Comparison of ENCODE assay signal across 28 mouse cellular contexts in genomic region chr12:108934231-108934630, GRCm38 (mm10). TPM values are rescaled to one million over a fixed set of nuclear protein-coding genes. Genes with fewer than 3 reads are reported as not detected.
DNase-seq lines count a peak whose midpoint lies in the region; ATAC-seq lines count a peak whose summit lies in the region.
"Had no signal": no experiment of that assay in that cellular context is flagged by ENCODE, and none has a peak within 500 bp of the region (broad histone marks: within the 10 kb centered on the region; RNA-seq: fewer than 3 reads in every experiment).

No protein-coding gene starts in this region.

- intact Hi-C loops in heart, postnatal 36 days (cut with DNase I), result no loop called here
- intact Hi-C loops in heart, postnatal 10 days (cut with DNase I), result no loop called here

- no peaks in the 10 kb centered on the region for H3K36me3 ChIP-seq in heart, embryonic 12.5 days
- no peaks in the 10 kb centered on the region for H3K36me3 ChIP-seq in lung, embryonic 15.5 days
- H3K36me3 ChIP-seq: hindbrain, embryonic 10.5 days; intestine, embryonic 15.5 days; limb, embryonic 13.5 days; liver, embryonic 12.5 days; midbrain, embryonic 10.5 days; neural tube, embryonic 12.5 days had no signal

- H3K9ac ChIP-seq in heart, embryonic 12.5 days, result no peak overlapping the region
- H3K9ac ChIP-seq in lung, embryonic 15.5 days, result no peak overlapping the region
- H3K9ac ChIP-seq: intestine, embryonic 15.5 days; limb, embryonic 13.5 days; liver, embryonic 12.5 days; liver, postnatal 0 days; neural tube, embryonic 12.5 days had no signal

- H3K4me2 ChIP-seq in heart, embryonic 12.5 days, result no peak overlapping the region
- no peak overlapping the region for H3K4me2 ChIP-seq in lung, embryonic 15.5 days
- H3K4me2 ChIP-seq: intestine, embryonic 15.5 days; limb, embryonic 13.5 days; liver, embryonic 12.5 days; neural tube, embryonic 12.5 days had no signal

- H3K4me1 ChIP-seq in heart, embryonic 12.5 days (replicated peaks), result peaks cover 9% of the 10 kb centered on the region
- H3K4me1 ChIP-seq in lung, embryonic 15.5 days, result 0 out of 2 replicates have a peak, but pooled peaks cover 5% of the 10 kb centered on the region
- peaks cover 5% of the 10 kb centered on the region; the same call in 1 of the 2 replicates for H3K4me1 ChIP-seq in brown adipose tissue, adult 24 weeks (ENCODE audit: control insufficient read depth, insufficient read depth, insufficient read length, low read length)
- H3K4me1 ChIP-seq: intestine, embryonic 15.5 days; liver, embryonic 12.5 days had no signal

- peak; percentile 95 for DNase-seq in heart, adult 11 months
- no peak for DNase-seq in heart, postnatal 36 days
- peak; percentile 27 to 28 for DNase-seq in heart, postnatal 10 days
- DNase-seq in lung, postnatal 10 days, result no peak
- no peak for DNase-seq in urinary bladder, postnatal 10 days (ENCODE audit: low spot score)
- DNase-seq: adrenal gland, adult 8-10 months; cerebellum, adult 11 months; cerebellum, adult 9-10 months; cerebellum, postnatal 36 days; gastrocnemius, postnatal 25 days; kidney, adult 2 months; kidney, postnatal 10 days; layer of hippocampus, adult 9-11 months; liver, postnatal 0 days had no signal

- H3K9me3 ChIP-seq in heart, embryonic 12.5 days (replicated peaks), result no peaks in the 10 kb centered on the region
- H3K9me3 ChIP-seq in lung, embryonic 15.5 days, result no peaks in the 10 kb centered on the region
- H3K9me3 ChIP-seq: G1E; hindbrain, embryonic 10.5 days; intestine, embryonic 15.5 days; limb, embryonic 13.5 days; liver, embryonic 12.5 days; midbrain, embryonic 10.5 days; neural tube, embryonic 12.5 days had no signal

- no peak for ATAC-seq in heart, embryonic 12.5 days (ENCODE audit: insufficient number of reproducible peaks, low FRiP score)
- ATAC-seq in lung, embryonic 15.5 days (ENCODE audit: borderline replicate concordance, extremely low read depth, low FRiP score, low TSS enrichment), result no peak
- ATAC-seq: forebrain, embryonic 14.5 days; hindbrain, postnatal 0 days; intestine, embryonic 15.5 days; liver, embryonic 12.5 days; liver, postnatal 0 days; midbrain, embryonic 16.5 days had no signal

- H3K27ac ChIP-seq in heart, embryonic 12.5 days (ENCODE audit: poor library complexity, severe bottlenecking), result no peak overlapping the region
- H3K27ac ChIP-seq in lung, embryonic 15.5 days, result peak overlapping the region; percentile 31; the same call in 1 of the 2 replicates
- peak overlapping the region; percentile 70 for H3K27ac ChIP-seq in brown adipose tissue, adult 24 weeks (replicated peaks; ENCODE audit: low read depth, low read length)
- H3K27ac ChIP-seq: hindbrain, embryonic 10.5 days; hindbrain, postnatal 0 days; intestine, embryonic 15.5 days; limb, embryonic 13.5 days; liver, embryonic 12.5 days; midbrain, embryonic 10.5 days; neural tube, embryonic 12.5 days had no signal

- WGBS in heart, embryonic 12.5 days, result 81% methylated on average over 6 of the region's 6 CpGs
- 75% methylated on average over 6 of the region's 6 CpGs for WGBS in lung, embryonic 15.5 days

- no peak overlapping the region for H3K4me3 ChIP-seq in heart, embryonic 12.5 days
- no peak overlapping the region for H3K4me3 ChIP-seq in lung, embryonic 15.5 days
- H3K4me3 ChIP-seq in brown adipose tissue, adult 24 weeks (ENCODE audit: insufficient read depth, low read depth, low read length), result 0 out of 2 replicates have a peak overlapping the region, but pooled peaks have one; percentile 5
- H3K4me3 ChIP-seq: hindbrain, embryonic 10.5 days; intestine, embryonic 15.5 days; limb, embryonic 13.5 days; liver, embryonic 12.5 days; midbrain, embryonic 10.5 days; myocyte; neural tube, embryonic 12.5 days had no signal

- no peaks in the 10 kb centered on the region for H3K27me3 ChIP-seq in heart, embryonic 12.5 days (replicated peaks)
- H3K27me3 ChIP-seq in lung, embryonic 15.5 days, result no peaks in the 10 kb centered on the region
- H3K27me3 ChIP-seq: intestine, embryonic 15.5 days; limb, embryonic 13.5 days; liver, embryonic 12.5 days; neural tube, embryonic 12.5 days had no signal

RNA-seq across cellular contexts. Expression of gene Wars, which starts 40.3 kb away (rescaled TPM):
- total RNA-seq in heart, postnatal 36 days (2021), result 10 to 100 TPM; 32.5 to 40.6 TPM
- 10 to 100 TPM; 44.2 to 45.3 TPM for total RNA-seq in heart, postnatal 10 days (2021)
- polyA plus RNA-seq in heart, embryonic 12.5 days (2016; fragmentation: Nextera tagmentation; extraction: Ambion mirVana), result 70.0 and 71.5 TPM in 2 replicates
- 80.8 and 84.0 TPM in 2 replicates for polyA plus RNA-seq in lung, embryonic 15.5 days (2015; fragmentation: Nextera tagmentation; extraction: Ambion mirVana)
- polyA plus RNA-seq in brown adipose tissue, adult 24 weeks (2012; ENCODE audit: insufficient read depth, insufficient read length, missing spikeins), result 26.0 and 32.0 TPM in 2 replicates

RNA-seq across cellular contexts. Expression of gene Wdr25, which starts 40.8 kb away (rescaled TPM):
- 1 to 10 TPM; 3.8 to 4.3 TPM for total RNA-seq in heart, postnatal 36 days (2021)
- total RNA-seq in heart, postnatal 10 days (2021), result 1 to 10 TPM; 4.6 to 5.5 TPM
- 5.6 and 5.8 TPM in 2 replicates for polyA plus RNA-seq in heart, embryonic 12.5 days (2016; fragmentation: Nextera tagmentation; extraction: Ambion mirVana)
- 9.8 and 9.9 TPM in 2 replicates for polyA plus RNA-seq in lung, embryonic 15.5 days (2015; fragmentation: Nextera tagmentation; extraction: Ambion mirVana)
- 1.9 and 2.4 TPM in 2 replicates for polyA plus RNA-seq in brown adipose tissue, adult 24 weeks (2012; ENCODE audit: insufficient read depth, insufficient read length, missing spikeins)

Comparison
In these comparisons a context has a peak if more than half of its experiments do, and no peak if none do; other contexts are left out.
1. DNase-seq: peak in heart, adult 11 months (single experiment) and heart, postnatal 10 days (2 of 2); none in heart, postnatal 36 days (0 of 2), lung, postnatal 10 days (single experiment) and urinary bladder, postnatal 10 days (single experiment).